Comparison of ENCODE assay signal across 8 mouse cellular contexts in genomic region chr9:109097291-109097690, GRCm38 (mm10). TPM values are rescaled to one million over a fixed set of nuclear protein-coding genes. Genes with fewer than 3 reads are reported as not detected.
A peak's percentile ranks its signal among the peaks of the same experiment; 100 is the strongest.
DNase-seq lines count a peak whose midpoint lies in the region; ATAC-seq and TF ChIP-seq lines count a peak whose summit lies in the region.

No protein-coding gene starts in this region.

- no peaks in the 10 kb centered on the region for H3K9me3 ChIP-seq in kidney, postnatal 0 days (replicated peaks; ENCODE audit: low read length)
- H3K9me3 ChIP-seq in heart, postnatal 0 days (replicated peaks; ENCODE audit: control insufficient read depth, low read length) = no peaks in the 10 kb centered on the region
- no peaks in the 10 kb centered on the region for H3K9me3 ChIP-seq in stomach, embryonic 15.5 days

- peak overlapping the region; percentile 91 for H3K4me2 ChIP-seq in kidney, postnatal 0 days (ENCODE audit: low read length)
- H3K4me2 ChIP-seq in heart, postnatal 0 days (ENCODE audit: low read depth, low read length) = peak overlapping the region; percentile 94
- peak overlapping the region; percentile 85 for H3K4me2 ChIP-seq in stomach, embryonic 15.5 days

- 0 out of 2 replicates have a peak, but pooled peaks cover 4% of the 10 kb centered on the region for H3K36me3 ChIP-seq in kidney, postnatal 0 days (ENCODE audit: insufficient read depth, low read length)
- H3K36me3 ChIP-seq in heart, postnatal 0 days (replicated peaks; ENCODE audit: control insufficient read depth, insufficient read depth, low read length) = peaks cover 10% of the 10 kb centered on the region; the same call in 1 of the 2 replicates
- H3K36me3 ChIP-seq in stomach, embryonic 15.5 days = 0 out of 2 replicates have a peak, but pooled peaks cover 3% of the 10 kb centered on the region

- DNase-seq in kidney, postnatal 0 days (ENCODE audit: low spot score) = no peak
- no peak for DNase-seq in kidney, postnatal 36 days
- DNase-seq in heart, postnatal 0 days (ENCODE audit: low spot score) = no peak
- peak; percentile 50 for DNase-seq in lung, adult 2 months
- no peak for DNase-seq in right cerebral cortex, postnatal 10 days (ENCODE audit: low spot score in 2 of 2)
- DNase-seq in cerebellum, adult 11-12 months = no peak
- DNase-seq in layer of hippocampus, adult 18-20 months (ENCODE audit: low spot score in 2 of 2) = no peak

- no peaks in the 10 kb centered on the region for H3K27me3 ChIP-seq in kidney, postnatal 0 days (ENCODE audit: insufficient read depth, low read length)
- no peaks in the 10 kb centered on the region for H3K27me3 ChIP-seq in heart, postnatal 0 days (ENCODE audit: control insufficient read depth, insufficient read depth, low read length)
- H3K27me3 ChIP-seq in stomach, embryonic 15.5 days (replicated peaks) = no peaks in the 10 kb centered on the region

- peaks cover 39% of the 10 kb centered on the region for H3K4me1 ChIP-seq in kidney, postnatal 0 days (replicated peaks; ENCODE audit: insufficient read depth, low read length)
- H3K4me1 ChIP-seq in heart, postnatal 0 days (ENCODE audit: control insufficient read depth, insufficient read depth) = peaks cover 48% of the 10 kb centered on the region
- peaks cover 4% of the 10 kb centered on the region; the same call in 1 of the 2 replicates for H3K4me1 ChIP-seq in lung, adult 2 months (ENCODE audit: control insufficient read depth, insufficient read depth, low read length)
- H3K4me1 ChIP-seq in stomach, embryonic 15.5 days = peaks cover 60% of the 10 kb centered on the region

- ATAC-seq in kidney, postnatal 0 days (replicated peaks; ENCODE audit: low FRiP score, low read depth) = no peak
- ATAC-seq in heart, postnatal 0 days (ENCODE audit: insufficient read depth, low read depth) = no peak
- no peak for ATAC-seq in stomach, embryonic 15.5 days (ENCODE audit: insufficient read depth, low FRiP score, low read depth)

- H3K4me3 ChIP-seq in kidney, postnatal 0 days (replicated peaks; ENCODE audit: low read depth, low read length) = peak overlapping the region; percentile 13; the same call in 1 of the 2 replicates
- H3K4me3 ChIP-seq in heart, postnatal 0 days (ENCODE audit: low read depth, low read length) = peak overlapping the region; percentile 69; the same call in 1 of the 2 replicates
- no peak overlapping the region for H3K4me3 ChIP-seq in lung, adult 2 months (replicated peaks; ENCODE audit: extremely low read depth, low read depth, low read length)
- peak overlapping the region; percentile 80 for H3K4me3 ChIP-seq in stomach, embryonic 15.5 days (replicated peaks)

- 22% methylated on average over 6 of the region's 6 CpGs for WGBS in kidney, postnatal 0 days
- 27% methylated on average over 6 of the region's 6 CpGs for WGBS in heart, postnatal 0 days
- 53% methylated on average over 6 of the region's 6 CpGs for WGBS in lung, adult 2 months
- 20% methylated on average over 6 of the region's 6 CpGs for WGBS in stomach, embryonic 15.5 days

- no peak for TF ChIP-seq POLR2A in lung, adult 2 months (IDR thresholded peaks at IDR 0.05; ENCODE audit: borderline replicate concordance, extremely low read depth, low read depth, low read length)

- TF ChIP-seq EP300 in heart, postnatal 0 days (IDR thresholded peaks at IDR 0.05; ENCODE audit: low read depth) = no peak

- H3K27ac ChIP-seq in kidney, postnatal 0 days = peak overlapping the region; percentile 98
- H3K27ac ChIP-seq in heart, postnatal 0 days (ENCODE audit: low read depth) = peak overlapping the region; percentile 88
- peak overlapping the region; percentile 99 for H3K27ac ChIP-seq in stomach, embryonic 15.5 days

- 0 out of 2 replicates have a peak overlapping the region, but pooled peaks have one; percentile 91 for H3K9ac ChIP-seq in kidney, postnatal 0 days (ENCODE audit: low read depth, low read length)
- H3K9ac ChIP-seq in heart, postnatal 0 days (replicated peaks; ENCODE audit: low read depth, low read length) = peak overlapping the region; percentile 79; the same call in 1 of the 2 replicates
- H3K9ac ChIP-seq in stomach, embryonic 15.5 days = no peak overlapping the region

- no peak; the same call in 1 of the 2 replicates for TF ChIP-seq CTCF in kidney, postnatal 0 days (IDR thresholded peaks at IDR 0.05; ENCODE audit: low read depth)
- no peak for TF ChIP-seq CTCF in heart, postnatal 0 days (IDR thresholded peaks at IDR 0.05; ENCODE audit: low read depth)
- TF ChIP-seq CTCF in lung, adult 2 months (IDR thresholded peaks at IDR 0.05; ENCODE audit: insufficient read depth, low read length) = no peak

RNA-seq across cellular contexts. Expression of gene Plxnb1, which starts 2.1 kb away (rescaled TPM):
- 8.4 and 9.6 TPM in 2 replicates for polyA plus RNA-seq in kidney, postnatal 0 days (2015; fragmentation: Nextera tagmentation; extraction: Ambion mirVana)
- 26.1 and 54.3 TPM in 2 replicates for total RNA-seq in heart, postnatal 0 days (2014; rRNA removed; ENCODE audit: low replicate concordance)
- 3.0 and 3.3 TPM in 2 replicates for polyA plus RNA-seq in heart, postnatal 0 days (2015; fragmentation: Nextera tagmentation; extraction: Ambion mirVana)
- 54.1 and 61.4 TPM in 2 replicates for polyA plus RNA-seq in lung, adult 2 months (2012; rRNA removed)
- 12.8 and 13.3 TPM in 2 replicates for polyA plus RNA-seq in stomach, embryonic 15.5 days (2015; fragmentation: Nextera tagmentation; extraction: Ambion mirVana)
- total RNA-seq in layer of hippocampus, adult 18-20 months (2021) = 10 to 100 TPM; 70.4 to 76.5 TPM

RNA-seq across cellular contexts. Expression of gene Tma7, which starts 14.9 kb away (rescaled TPM):
- polyA plus RNA-seq in kidney, postnatal 0 days (2015; fragmentation: Nextera tagmentation; extraction: Ambion mirVana) = 635 and 680 TPM in 2 replicates
- 70.4 and 74.5 TPM in 2 replicates for total RNA-seq in heart, postnatal 0 days (2014; rRNA removed; ENCODE audit: low replicate concordance)
- polyA plus RNA-seq in heart, postnatal 0 days (2015; fragmentation: Nextera tagmentation; extraction: Ambion mirVana) = 490 and 527 TPM in 2 replicates
- polyA plus RNA-seq in lung, adult 2 months (2012; rRNA removed) = 13.4 and 19.0 TPM in 2 replicates
- polyA plus RNA-seq in stomach, embryonic 15.5 days (2015; fragmentation: Nextera tagmentation; extraction: Ambion mirVana) = 586 and 587 TPM in 2 replicates
- 100 to 1,000 TPM; 286 to 308 TPM for total RNA-seq in layer of hippocampus, adult 18-20 months (2021)

RNA-seq across cellular contexts. Expression of gene Ccdc51, which starts 15.0 kb away (rescaled TPM):
- 12.9 and 13.8 TPM in 2 replicates for polyA plus RNA-seq in kidney, postnatal 0 days (2015; fragmentation: Nextera tagmentation; extraction: Ambion mirVana)
- 11.6 and 19.5 TPM in 2 replicates for total RNA-seq in heart, postnatal 0 days (2014; rRNA removed; ENCODE audit: low replicate concordance)
- 14.3 and 14.6 TPM in 2 replicates for polyA plus RNA-seq in heart, postnatal 0 days (2015; fragmentation: Nextera tagmentation; extraction: Ambion mirVana)
- polyA plus RNA-seq in lung, adult 2 months (2012; rRNA removed) = 3.5 and 3.7 TPM in 2 replicates
- 14.7 and 16.3 TPM in 2 replicates for polyA plus RNA-seq in stomach, embryonic 15.5 days (2015; fragmentation: Nextera tagmentation; extraction: Ambion mirVana)
- 1 to 10 TPM; 8.7 to 9.3 TPM for total RNA-seq in layer of hippocampus, adult 18-20 months (2021)

RNA-seq across cellular contexts. Expression of gene Atrip, which starts 23.4 kb away (rescaled TPM):
- 18.8 and 20.9 TPM in 2 replicates for polyA plus RNA-seq in kidney, postnatal 0 days (2015; fragmentation: Nextera tagmentation; extraction: Ambion mirVana)
- total RNA-seq in heart, postnatal 0 days (2014; rRNA removed; ENCODE audit: low replicate concordance) = 17.1 and 31.2 TPM in 2 replicates
- polyA plus RNA-seq in heart, postnatal 0 days (2015; fragmentation: Nextera tagmentation; extraction: Ambion mirVana) = 11.1 and 11.7 TPM in 2 replicates
- polyA plus RNA-seq in lung, adult 2 months (2012; rRNA removed) = 18.8 and 21.9 TPM in 2 replicates
- polyA plus RNA-seq in stomach, embryonic 15.5 days (2015; fragmentation: Nextera tagmentation; extraction: Ambion mirVana) = 24.7 and 26.1 TPM in 2 replicates
- total RNA-seq in layer of hippocampus, adult 18-20 months (2021) = 10 to 100 TPM; 23.7 to 28.0 TPM

RNA-seq across cellular contexts. Expression of gene Trex1, which starts 37.8 kb away (rescaled TPM):
- polyA plus RNA-seq in kidney, postnatal 0 days (2015; fragmentation: Nextera tagmentation; extraction: Ambion mirVana) = 14.3 and 15.2 TPM in 2 replicates
- 21.6 and 44.2 TPM in 2 replicates for total RNA-seq in heart, postnatal 0 days (2014; rRNA removed; ENCODE audit: low replicate concordance)
- polyA plus RNA-seq in heart, postnatal 0 days (2015; fragmentation: Nextera tagmentation; extraction: Ambion mirVana) = 14.5 and 14.6 TPM in 2 replicates
- 83.7 and 86.9 TPM in 2 replicates for polyA plus RNA-seq in lung, adult 2 months (2012; rRNA removed)
- 12.7 and 14.4 TPM in 2 replicates for polyA plus RNA-seq in stomach, embryonic 15.5 days (2015; fragmentation: Nextera tagmentation; extraction: Ambion mirVana)
- total RNA-seq in layer of hippocampus, adult 18-20 months (2021) = 10 to 100 TPM; 14.6 to 16.6 TPM

Comparison
In these comparisons a context has a peak if more than half of its experiments do, and no peak if none do; other contexts are left out.
1. RNA of gene Tma7, which starts 14.9 kb away (polyA plus RNA-seq): 635 to 680 TPM in kidney, postnatal 0 days, 586 to 587 TPM in stomach, embryonic 15.5 days and 490 to 527 TPM in heart, postnatal 0 days; 13.4 to 19.0 TPM in lung, adult 2 months; every median in the first group is over 10 times any median in the second.
2. Peak in every context shown above with its lines, with median percentiles within 50 percentile points of each other: H3K27ac ChIP-seq and H3K4me2 ChIP-seq.